Mouse (Mus musculus): Measurements from ENCODE around the gene Efcab11.

DNA sequence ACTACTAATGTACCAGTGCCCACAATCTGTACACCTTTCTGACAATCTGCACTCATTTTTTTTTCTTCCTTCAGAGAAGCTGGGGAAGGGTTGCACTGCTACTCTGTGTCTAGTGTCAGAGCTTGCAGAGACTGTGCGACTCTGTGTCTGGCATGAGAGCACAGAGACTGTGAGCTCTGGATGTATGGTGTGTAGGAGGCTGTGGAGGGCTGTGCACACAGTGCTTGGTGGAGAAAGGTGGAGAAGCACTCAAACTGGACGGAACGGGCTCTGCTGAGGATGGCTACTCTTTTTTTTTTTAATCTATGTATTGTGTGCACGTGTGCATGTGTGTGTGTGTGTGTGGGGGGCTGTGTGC, 90.1 kb downstream of the Efcab11 start:
- TF ChIP-seq CTCF (IDR thresholded peaks at IDR 0.05; ENCODE audit: low read depth) (no peak), EP300 (optimal IDR thresholded peaks at IDR 0.05) (no peak)
